Mouse (Mus musculus): ENCODE results near the gene Pld1. TPM values are rescaled to one million over a fixed set of nuclear protein-coding genes. Genes with fewer than 3 reads are reported as not detected.

The Pld1 gene
- total RNA-seq, 2 experiments from 2014 or later = 6.7 to 10.5 TPM

Other genes starting within 250 kb of the Pld1 start
- gene Fndc3b, start 227.4 kb upstream of the Pld1 start, total RNA-seq (2021) = 10 to 100 TPM; 30.8 to 35.4 TPM
- not detected for gene Tmem212, start 42.3 kb upstream of the Pld1 start, total RNA-seq (2021)

All from gastrocnemius, postnatal 14 days (tissue).